Mouse (Mus musculus) heart, postnatal 0 days (tissue): ENCODE measurements around the gene Cops9. TPM values are rescaled to one million over a fixed set of nuclear protein-coding genes. Genes with fewer than 3 reads are reported as not detected.

Experiments used
- ATAC-seq: fragments of 200-750 bp; cut with Nextera tagmentation; 2 replicates; pipeline ENCODE4 v1.8.0; 2017; ENCODE audit warnings: low read depth, moderate number of reproducible peaks, moderate library complexity; ENCODE audit not compliant: insufficient read depth
- DNase-seq: peaks from one replicate; pipeline ENCODE4 v3.0.0-alpha.2; 2016; ENCODE audit warnings: low spot score
- H3K27ac ChIP-seq: fragments of 300-500 bp; sonication (generic); 2 replicates; pipeline ENCODE4 v1.5.1; 2014; ENCODE audit warnings: low read depth, mild to moderate bottlenecking
- H3K27me3 ChIP-seq: fragments of 300-500 bp; sonication (generic); 2 replicates; pipeline ENCODE4 v1.6.1; 2014; ENCODE audit warnings: low read length, mixed read lengths; ENCODE audit not compliant: control insufficient read depth, insufficient read depth
- H3K36me3 ChIP-seq: fragments of 300-500 bp; sonication (generic); replicated peaks from 2 replicates; pipeline ENCODE4 v1.6.1; 2014; ENCODE audit warnings: low read length, mixed read lengths; ENCODE audit not compliant: control insufficient read depth, insufficient read depth
- H3K4me1 ChIP-seq: fragments of 300-500 bp; sonication (generic); 2 replicates; pipeline ENCODE4 v1.6.1; 2014; ENCODE audit warnings: antibody characterized with exemption; ENCODE audit not compliant: control insufficient read depth, insufficient read depth
- H3K4me2 ChIP-seq: fragments of 300-500 bp; sonication (generic); 2 replicates; pipeline ENCODE4 v1.6.1; 2014; ENCODE audit warnings: low read depth, mild to moderate bottlenecking, low read length, moderate library complexity
- H3K4me3 ChIP-seq: fragments of 300-500 bp; sonication (generic); 2 replicates; pipeline ENCODE4 v1.5.1; 2014; ENCODE audit warnings: low read depth, low read length
- H3K9ac ChIP-seq: fragments of 300-500 bp; sonication (generic); replicated peaks from 2 replicates; pipeline ENCODE4 v1.6.1; 2014; ENCODE audit warnings: low read depth, low read length, mixed read lengths
- H3K9me3 ChIP-seq: fragments of 300-500 bp; sonication (generic); replicated peaks from 2 replicates; pipeline ENCODE4 v1.6.1; 2016; ENCODE audit warnings: low read length; ENCODE audit not compliant: control insufficient read depth
- CTCF ChIP-seq: IDR thresholded peaks from 2 replicates; pipeline ENCODE4 v1.5.1; 2016; ENCODE audit warnings: antibody characterized with exemption, control low read depth, low read depth
- EP300 ChIP-seq: IDR thresholded peaks from 2 replicates; pipeline ENCODE4 v1.6.1; 2016; ENCODE audit warnings: antibody characterized with exemption, low read depth
- WGBS: fragments of 180-500 bp; shearing (Covaris S2); extraction: QIAGEN DNeasy Blood & Tissue Kit; methylation state at CpG from one replicate; pipeline ENCODE4 v1.1.7; 2014; 5-methylcytosine and 5-hydroxymethylcytosine counted together
- polyA plus RNA-seq: library from polyadenylated mRNA; unstranded; fragments of >200 nt; fragmentation: Nextera tagmentation; extraction: Ambion mirVana; gene quantifications from 2 replicates; pipeline ENCODE4 v1.2.1, GENCODE M21; 2015
- total RNA-seq: library from RNA; depleted of rRNA; stranded (reverse); fragments of >200 nt; gene quantifications from 2 replicates; pipeline ENCODE4 v1.2.3, GENCODE M21; 2014; ENCODE audit warnings: low replicate concordance

The Cops9 gene
- total and polyA plus RNA-seq, 2 experiments from 2014 or later = 187 to 507 TPM

GRCm38 (mm10) chr1:92651467-92651866 lies 9.7 kb upstream of the Cops9 start:
- no peak overlapping the region for H3K4me3 ChIP-seq
- H3K4me1 ChIP-seq = no peaks in the 10 kb centered on the region
- H3K36me3 ChIP-seq = no peaks in the 10 kb centered on the region
- H3K4me2 ChIP-seq = no peak overlapping the region
- 65% methylated on average over 3 of the region's 3 CpGs for WGBS
- no peak overlapping the region for H3K9ac ChIP-seq
- H3K27me3 ChIP-seq = no peaks in the 10 kb centered on the region
- no peaks in the 10 kb centered on the region for H3K9me3 ChIP-seq
- no peak overlapping the region for H3K27ac ChIP-seq
- DNase-seq = no peak
- no peak for TF ChIP-seq EP300
- TF ChIP-seq CTCF = no peak
- no peak for ATAC-seq

GRCm38 (mm10) chr1:92648673-92649072 lies 6.9 kb upstream of the Cops9 start, which contains the start of gene Otos:
TSS of gene Otos (minus strand) at chr1:92648841.
- H3K4me3 ChIP-seq = no peak within 1 kb of the TSS
- TF ChIP-seq CTCF = peak; percentile 71
- TF ChIP-seq EP300 = no peak
- 22% methylated on average over 8 of the region's 8 CpGs for WGBS
- H3K9me3 ChIP-seq = no peaks in the 10 kb centered on the region
- no peak within 1 kb of the TSS for H3K4me2 ChIP-seq
- no peak within 1 kb of the TSS for H3K9ac ChIP-seq
- H3K36me3 ChIP-seq = no peaks in the 10 kb centered on the region
- no peaks in the 10 kb centered on the region for H3K27me3 ChIP-seq
- ATAC-seq = peak; percentile 69; the same call in 1 of the 2 replicates
- peak; percentile 54 for DNase-seq
- H3K27ac ChIP-seq = no peak within 1 kb of the TSS
- no peaks in the 10 kb centered on the region for H3K4me1 ChIP-seq

GRCm38 (mm10) chr1:92648197-92648596 lies 6.4 kb upstream of the Cops9 start:
- TF ChIP-seq CTCF (no peak), EP300 (no peak)
- Histone ChIP-seq H3K9ac (no peak overlapping the region), H3K4me3 (no peak overlapping the region), H3K4me2 (no peak overlapping the region), H3K4me1 (no peaks in the 10 kb centered on the region), H3K27ac (no peak overlapping the region), H3K9me3 (no peaks in the 10 kb centered on the region), H3K36me3 (no peaks in the 10 kb centered on the region), H3K27me3 (no peaks in the 10 kb centered on the region)
- DNase-seq (no peak), ATAC-seq (no peak)
- 43% methylated on average over 10 of the region's 10 CpGs for WGBS

- H3K9me3 ChIP-seq = no peaks in the 10 kb centered on the region
- H3K36me3 ChIP-seq = no peaks in the 10 kb centered on the region
- ATAC-seq (peak; percentile 27; the same call in 1 of the 2 replicates), DNase-seq (peak; percentile 57)
- TF ChIP-seq CTCF = peak; percentile 81
- no peak for TF ChIP-seq EP300
- H3K4me2 ChIP-seq = no peak overlapping the region
- no peak overlapping the region for H3K9ac ChIP-seq
- H3K27ac ChIP-seq = no peak overlapping the region
- WGBS = 6% methylated on average over 8 of the region's 8 CpGs
- H3K27me3 ChIP-seq = no peaks in the 10 kb centered on the region
- no peaks in the 10 kb centered on the region for H3K4me1 ChIP-seq
- no peak overlapping the region for H3K4me3 ChIP-seq
Observed at GRCm38 (mm10) chr1:92647752-92648151, 6.0 kb upstream of the Cops9 start.

- Histone ChIP-seq H3K4me2 (no peak overlapping the region), H3K36me3 (no peaks in the 10 kb centered on the region), H3K9ac (no peak overlapping the region), H3K27ac (no peak overlapping the region), H3K9me3 (no peaks in the 10 kb centered on the region), H3K4me3 (no peak overlapping the region), H3K4me1 (peaks cover 7% of the 10 kb centered on the region; the same call in 1 of the 2 replicates), H3K27me3 (no peaks in the 10 kb centered on the region)
- TF ChIP-seq EP300 (no peak), CTCF (no peak)
- WGBS = 57% methylated on average over 4 of the region's 4 CpGs
- DNase-seq = no peak
- no peak for ATAC-seq
Observed at GRCm38 (mm10) chr1:92647026-92647425, 5.2 kb upstream of the Cops9 start.

GRCm38 (mm10) chr1:92646601-92647000 lies 4.8 kb upstream of the Cops9 start:
- WGBS = 74% methylated on average over 7 of the region's 7 CpGs
- Histone ChIP-seq H3K4me3 (no peak overlapping the region), H3K36me3 (no peaks in the 10 kb centered on the region), H3K4me1 (peaks cover 8% of the 10 kb centered on the region; the same call in 1 of the 2 replicates), H3K27me3 (no peaks in the 10 kb centered on the region), H3K9ac (no peak overlapping the region), H3K4me2 (no peak overlapping the region), H3K27ac (no peak overlapping the region), H3K9me3 (no peaks in the 10 kb centered on the region)
- no peak for DNase-seq
- TF ChIP-seq EP300 = no peak
- TF ChIP-seq CTCF = no peak
- no peak for ATAC-seq
